Mouse (Mus musculus): ENCODE measurements around the gene 2310061I04Rik. TPM values are rescaled to one million over a fixed set of nuclear protein-coding genes. Genes with fewer than 3 reads are reported as not detected.

2310061I04Rik gene
- polyA plus RNA-seq, 2 experiments, result 20.7 to 53.9 TPM

GRCm38 (mm10) chr17:35873774-35874519 is 23.3 kb downstream of the 2310061I04Rik start:
- no peak overlapping the region for H3K27ac ChIP-seq (replicated peaks; ENCODE audit: low read depth, low read length)
- peaks cover 20% of the 10 kb centered on the region for H3K4me1 ChIP-seq (ENCODE audit: control insufficient read depth, insufficient read depth, low read length)
- H3K4me3 ChIP-seq (replicated peaks; ENCODE audit: low read length), result no peak overlapping the region
- ATAC-seq (ENCODE audit: low FRiP score, low read depth) (peak; percentile 47; the same call in 1 of the 2 replicates), DNase-seq (ENCODE audit: low spot score) (peak; percentile 76)
- 0 out of 2 replicates have a peak overlapping the region, but pooled peaks have one; percentile 34 for H3K9ac ChIP-seq (ENCODE audit: low read depth, low read length, severe bottlenecking)
- TF ChIP-seq POLR2A (IDR thresholded peaks at IDR 0.05; ENCODE audit: borderline replicate concordance, extremely low read depth, insufficient read depth, insufficient read length), result no peak
- WGBS, result 30% methylated on average over 21 of the region's 21 CpGs
- H3K9me3 ChIP-seq (ENCODE audit: control insufficient read depth, low read length), result no peaks in the 10 kb centered on the region
- no peak overlapping the region for H3K4me2 ChIP-seq (replicated peaks; ENCODE audit: low read depth, low read length, severe bottlenecking)
- no peaks in the 10 kb centered on the region for H3K27me3 ChIP-seq (ENCODE audit: control insufficient read depth, insufficient read depth, low read length)
- H3K36me3 ChIP-seq (ENCODE audit: control insufficient read depth, insufficient read depth, low read length), result peaks cover 36% of the 10 kb centered on the region

GRCm38 (mm10) chr17:35870884-35871696 is 26.1 kb downstream of the 2310061I04Rik start:
- H3K4me3 ChIP-seq (replicated peaks; ENCODE audit: low read length), result peak overlapping the region; percentile 62
- peaks cover 33% of the 10 kb centered on the region for H3K4me1 ChIP-seq (ENCODE audit: control insufficient read depth, insufficient read depth, low read length)
- DNase-seq (ENCODE audit: low spot score) (no peak), ATAC-seq (ENCODE audit: low FRiP score, low read depth) (no peak)
- peak overlapping the region; percentile 83; the same call in 1 of the 2 replicates for H3K9ac ChIP-seq (ENCODE audit: low read depth, low read length, severe bottlenecking)
- peaks cover 26% of the 10 kb centered on the region for H3K36me3 ChIP-seq (ENCODE audit: control insufficient read depth, insufficient read depth, low read length)
- no peak for TF ChIP-seq POLR2A (IDR thresholded peaks at IDR 0.05; ENCODE audit: borderline replicate concordance, extremely low read depth, insufficient read depth, insufficient read length)
- peak overlapping the region; percentile 97 for H3K4me2 ChIP-seq (replicated peaks; ENCODE audit: low read depth, low read length, severe bottlenecking)
- 82% methylated on average over 8 of the region's 8 CpGs for WGBS
- no peaks in the 10 kb centered on the region for H3K27me3 ChIP-seq (ENCODE audit: control insufficient read depth, insufficient read depth, low read length)
- no peaks in the 10 kb centered on the region for H3K9me3 ChIP-seq (ENCODE audit: control insufficient read depth, low read length)
- H3K27ac ChIP-seq (replicated peaks; ENCODE audit: low read depth, low read length), result no peak overlapping the region

DNA sequence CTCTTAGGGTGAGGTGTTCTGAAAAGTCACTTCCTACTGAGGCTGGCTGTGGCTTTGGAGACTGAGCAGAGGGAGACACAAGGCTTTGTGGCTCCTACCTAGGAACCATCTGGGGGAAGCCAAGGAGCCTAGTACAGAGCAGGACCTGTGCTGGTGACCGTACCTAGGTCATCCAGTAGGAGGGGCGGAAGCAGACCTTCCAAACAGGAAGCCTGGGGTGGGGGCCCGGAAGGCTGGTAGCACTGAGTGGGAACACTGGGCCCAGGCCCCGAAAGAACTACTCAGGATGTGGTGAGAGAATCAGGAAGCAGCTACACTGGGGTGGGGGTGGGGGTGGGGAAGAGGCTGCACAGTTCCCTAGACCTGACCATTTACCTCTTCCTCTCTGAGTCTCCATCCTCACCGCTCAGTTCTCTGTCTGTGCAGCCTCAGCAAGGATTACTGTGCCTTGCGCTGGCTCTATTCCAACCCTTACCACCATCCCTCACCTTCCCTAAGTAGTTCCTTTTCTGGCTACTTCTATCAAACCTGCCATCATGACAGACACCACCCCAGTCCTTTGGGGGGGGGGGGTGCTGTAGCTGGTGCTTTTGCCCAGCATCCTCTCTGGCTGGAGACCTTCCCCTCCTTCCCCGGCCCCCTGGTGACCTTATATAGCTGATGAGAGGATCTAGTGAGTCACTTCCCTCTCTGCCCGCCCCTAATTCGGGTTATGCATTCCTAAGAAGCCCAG is 26.9 kb downstream of the 2310061I04Rik start:
- WGBS, result 61% methylated on average over 9 of the region's 9 CpGs
- H3K27ac ChIP-seq (replicated peaks; ENCODE audit: low read depth, low read length), result no peak overlapping the region
- DNase-seq (ENCODE audit: low spot score) (no peak), ATAC-seq (ENCODE audit: low FRiP score, low read depth) (no peak)
- peaks cover 33% of the 10 kb centered on the region for H3K4me1 ChIP-seq (ENCODE audit: control insufficient read depth, insufficient read depth, low read length)
- H3K27me3 ChIP-seq (ENCODE audit: control insufficient read depth, insufficient read depth, low read length), result no peaks in the 10 kb centered on the region
- H3K4me2 ChIP-seq (replicated peaks; ENCODE audit: low read depth, low read length, severe bottlenecking), result peak overlapping the region; percentile 97
- peak overlapping the region; percentile 83; the same call in 1 of the 2 replicates for H3K9ac ChIP-seq (ENCODE audit: low read depth, low read length, severe bottlenecking)
- H3K4me3 ChIP-seq (replicated peaks; ENCODE audit: low read length), result peak overlapping the region; percentile 62
- H3K36me3 ChIP-seq (ENCODE audit: control insufficient read depth, insufficient read depth, low read length), result peaks cover 22% of the 10 kb centered on the region
- H3K9me3 ChIP-seq (ENCODE audit: control insufficient read depth, low read length), result no peaks in the 10 kb centered on the region
- no peak for TF ChIP-seq POLR2A (IDR thresholded peaks at IDR 0.05; ENCODE audit: borderline replicate concordance, extremely low read depth, insufficient read depth, insufficient read length)

- DNase-seq (ENCODE audit: low spot score) (no peak), ATAC-seq (ENCODE audit: low FRiP score, low read depth) (no peak)
- H3K4me1 ChIP-seq (ENCODE audit: control insufficient read depth, insufficient read depth, low read length), result peaks cover 39% of the 10 kb centered on the region
- H3K4me2 ChIP-seq (replicated peaks; ENCODE audit: low read depth, low read length, severe bottlenecking), result peak overlapping the region; percentile 97
- TF ChIP-seq POLR2A (IDR thresholded peaks at IDR 0.05; ENCODE audit: borderline replicate concordance, extremely low read depth, insufficient read depth, insufficient read length), result no peak
- peak overlapping the region; percentile 83 for H3K9ac ChIP-seq (ENCODE audit: low read depth, low read length, severe bottlenecking)
- H3K9me3 ChIP-seq (ENCODE audit: control insufficient read depth, low read length), result no peaks in the 10 kb centered on the region
- H3K4me3 ChIP-seq (replicated peaks; ENCODE audit: low read length), result peak overlapping the region; percentile 62
- peaks cover 14% of the 10 kb centered on the region for H3K36me3 ChIP-seq (ENCODE audit: control insufficient read depth, insufficient read depth, low read length)
- peak overlapping the region; percentile 59 for H3K27ac ChIP-seq (replicated peaks; ENCODE audit: low read depth, low read length)
- WGBS, result 4% methylated on average over 7 of the region's 7 CpGs
- H3K27me3 ChIP-seq (ENCODE audit: control insufficient read depth, insufficient read depth, low read length), result no peaks in the 10 kb centered on the region
These were observed 27.7 kb downstream of the 2310061I04Rik start for GRCm38 (mm10) chr17:35869346-35870067.
